Mouse (Mus musculus) midbrain, postnatal 0 days (tissue): ENCODE measurements at regions not wholly inside any gene's neighbourhood (a gene's known extent, or its start where the extent isn't known, plus 50 kb on each side); places are given as distances from the start of the nearest gene placed in this dataset.

ENCODE experiments used
- ATAC-seq: fragments of 200-750 bp; cut with Nextera tagmentation; 2 replicates; pipeline ENCODE4 v1.8.0; 2017; ENCODE audit warnings: moderate number of reproducible peaks, mild to moderate bottlenecking, moderate TSS enrichment, moderate library complexity; ENCODE audit not compliant: low FRiP score
- DNase-seq: peaks from one replicate; pipeline ENCODE4 v3.0.0-alpha.2; 2015; ENCODE audit warnings: low spot score
- H3K27ac ChIP-seq: fragments of 300-500 bp; sonication (generic); 2 replicates; pipeline ENCODE4 v1.5.1; 2014; ENCODE audit warnings: low read depth, mild to moderate bottlenecking, low read length, mixed read lengths
- H3K27me3 ChIP-seq: fragments of 300-500 bp; sonication (generic); 2 replicates; pipeline ENCODE4 v1.6.1; 2014; ENCODE audit warnings: low read length, control low read depth, mixed read lengths; ENCODE audit not compliant: insufficient read depth
- H3K36me3 ChIP-seq: fragments of 300-500 bp; sonication (generic); 2 replicates; pipeline ENCODE4 v1.6.1; 2014; ENCODE audit warnings: low read length, control low read depth, mixed read lengths; ENCODE audit not compliant: insufficient read depth
- H3K4me1 ChIP-seq: fragments of 300-500 bp; sonication (generic); 2 replicates; pipeline ENCODE4 v1.6.1; 2014; ENCODE audit warnings: mild to moderate bottlenecking, control low read depth, antibody characterized with exemption, low read length, mixed read lengths; ENCODE audit not compliant: insufficient read depth
- H3K4me2 ChIP-seq: fragments of 300-500 bp; sonication (generic); 2 replicates; pipeline ENCODE4 v1.6.1; 2014; ENCODE audit warnings: low read depth, mild to moderate bottlenecking, low read length, mixed read lengths; ENCODE audit not compliant: poor library complexity, severe bottlenecking
- H3K4me3 ChIP-seq: fragments of 300-500 bp; sonication (generic); 2 replicates; pipeline ENCODE4 v1.5.1; 2014; ENCODE audit warnings: low read depth, mild to moderate bottlenecking, low read length, moderate library complexity
- H3K9ac ChIP-seq: fragments of 300-500 bp; sonication (generic); replicated peaks from 2 replicates; pipeline ENCODE4 v1.6.1; 2014; ENCODE audit warnings: mild to moderate bottlenecking, low read length, moderate library complexity, mixed read lengths; ENCODE audit not compliant: poor library complexity, severe bottlenecking
- H3K9me3 ChIP-seq: fragments of 300-500 bp; sonication (generic); 2 replicates; pipeline ENCODE4 v1.6.1; 2016; ENCODE audit warnings: low read length, control low read depth
- CTCF ChIP-seq: IDR thresholded peaks from 2 replicates; pipeline ENCODE4 v1.5.1; 2016; ENCODE audit warnings: antibody characterized with exemption, mild to moderate bottlenecking
- WGBS: fragments of 180-500 bp; shearing (Covaris S2); extraction: QIAGEN DNeasy Blood & Tissue Kit; methylation state at CpG from one replicate; pipeline ENCODE4 v1.1.7; 2014; 5-methylcytosine and 5-hydroxymethylcytosine counted together

DNA sequence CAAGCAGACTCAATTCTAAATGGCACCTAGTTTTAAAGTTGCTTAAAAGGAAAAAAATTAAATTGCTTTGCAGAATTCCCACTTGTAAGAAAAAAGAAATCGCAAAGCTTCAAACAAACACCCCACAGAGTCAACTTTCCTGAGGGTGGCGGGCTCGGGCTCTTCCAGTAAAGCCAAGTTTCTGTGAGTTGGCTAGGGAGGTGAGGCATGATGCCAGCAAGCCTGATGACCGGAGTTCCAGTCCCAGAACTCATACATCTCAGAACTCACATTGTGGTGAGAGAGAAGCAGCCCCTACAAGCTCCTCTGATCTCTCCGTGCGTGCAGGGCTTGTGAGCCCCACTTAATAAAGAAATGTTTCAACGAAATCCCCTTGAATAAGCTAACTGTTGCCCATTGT lies 328.7 kb upstream of the Gm5148 start:
- DNase-seq = no peak
- Histone ChIP-seq H3K4me3 (no peak overlapping the region), H3K27me3 (no peaks in the 10 kb centered on the region), H3K9ac (no peak overlapping the region), H3K4me2 (no peak overlapping the region), H3K36me3 (no peaks in the 10 kb centered on the region), H3K4me1 (no peaks in the 10 kb centered on the region), H3K27ac (no peak overlapping the region), H3K9me3 (no peaks in the 10 kb centered on the region)
- no peak for TF ChIP-seq CTCF
- no peak for ATAC-seq
- 82% methylated on average over 7 of the region's 7 CpGs for WGBS

DNA sequence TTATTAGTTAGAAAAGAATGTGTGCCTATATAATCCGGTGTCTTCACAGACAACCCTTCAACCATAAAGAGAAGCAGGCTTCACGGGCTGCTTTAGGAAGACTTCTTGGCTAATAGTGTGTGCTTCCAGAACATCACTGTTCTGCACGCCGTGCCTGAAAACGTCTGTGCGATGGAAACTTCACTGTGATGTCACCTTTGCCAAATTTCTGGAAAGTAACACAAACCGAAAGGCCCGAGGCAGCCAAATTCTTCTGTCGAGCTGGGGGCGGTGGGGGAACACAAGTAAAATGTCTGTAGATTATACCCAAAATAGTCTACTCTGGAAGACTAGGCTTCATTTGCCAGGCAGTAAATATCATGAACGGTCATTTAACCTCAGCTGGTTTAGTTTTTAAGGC lies 327.5 kb upstream of the Gm5148 start:
- H3K27me3 ChIP-seq = no peaks in the 10 kb centered on the region

DNA sequence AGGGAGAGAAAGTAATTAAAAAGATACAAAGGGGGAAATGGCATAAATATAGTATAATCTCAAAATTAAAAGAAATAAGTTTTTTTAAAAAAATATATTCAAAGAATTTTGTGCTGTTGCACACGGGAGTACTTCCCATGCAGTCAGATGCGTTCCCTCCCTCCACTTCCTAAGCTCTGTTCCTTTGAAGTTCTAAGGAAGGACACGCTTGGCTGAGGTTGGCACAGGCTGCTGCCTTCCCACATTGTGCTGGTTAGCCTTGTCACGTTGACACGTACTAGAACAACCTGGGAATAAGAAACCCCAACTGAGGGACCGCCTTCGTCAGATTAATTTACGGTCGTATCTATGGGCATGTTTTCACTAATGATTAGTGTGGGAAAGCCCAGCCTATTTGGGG lies 326.6 kb upstream of the Gm5148 start:
- Histone ChIP-seq H3K4me3 (no peak overlapping the region), H3K4me2 (no peak overlapping the region), H3K27me3 (no peaks in the 10 kb centered on the region), H3K27ac (no peak overlapping the region), H3K4me1 (no peaks in the 10 kb centered on the region), H3K9me3 (no peaks in the 10 kb centered on the region), H3K36me3 (no peaks in the 10 kb centered on the region), H3K9ac (no peak overlapping the region)
- DNase-seq = no peak
- ATAC-seq = no peak
- no peak for TF ChIP-seq CTCF
- WGBS = 28% methylated on average over 9 of the region's 9 CpGs

More for the DNA sequence above, 327.5 kb upstream of the Gm5148 start:
- Histone ChIP-seq H3K9me3 (no peaks in the 10 kb centered on the region), H3K9ac (no peak overlapping the region), H3K36me3 (no peaks in the 10 kb centered on the region), H3K4me1 (no peaks in the 10 kb centered on the region), H3K4me3 (no peak overlapping the region), H3K4me2 (no peak overlapping the region), H3K27ac (no peak overlapping the region)
- TF ChIP-seq CTCF = no peak
- 94% methylated on average over 11 of the region's 11 CpGs for WGBS
- DNase-seq (no peak), ATAC-seq (no peak)

DNA sequence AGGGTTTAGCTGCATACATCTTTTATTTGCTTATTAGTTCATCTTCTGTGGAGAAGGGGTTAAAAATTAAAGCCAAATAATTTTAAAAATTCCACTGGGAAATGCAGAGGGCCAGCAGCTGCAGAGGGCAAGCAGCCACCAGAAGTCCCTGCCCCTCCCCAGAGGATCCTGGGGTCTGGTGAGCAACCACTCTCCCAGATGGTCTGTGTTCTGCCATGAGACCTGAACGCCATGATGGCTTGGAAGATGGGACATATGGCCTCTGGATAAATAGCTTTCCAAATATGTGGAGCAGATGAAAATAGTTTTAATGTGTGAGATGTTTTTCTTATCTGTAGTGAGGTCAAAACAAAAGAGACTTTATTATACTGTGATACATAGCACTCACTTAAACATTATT lies 326.1 kb upstream of the Gm5148 start:
- Histone ChIP-seq H3K4me2 (no peak overlapping the region), H3K9me3 (no peaks in the 10 kb centered on the region), H3K27me3 (no peaks in the 10 kb centered on the region), H3K4me1 (no peaks in the 10 kb centered on the region), H3K36me3 (no peaks in the 10 kb centered on the region), H3K27ac (no peak overlapping the region), H3K9ac (no peak overlapping the region), H3K4me3 (no peak overlapping the region)
- DNase-seq (peak; percentile 36), ATAC-seq (no peak)
- WGBS = 63% methylated on average over 1 of the region's 1 CpGs
- no peak for TF ChIP-seq CTCF

DNA sequence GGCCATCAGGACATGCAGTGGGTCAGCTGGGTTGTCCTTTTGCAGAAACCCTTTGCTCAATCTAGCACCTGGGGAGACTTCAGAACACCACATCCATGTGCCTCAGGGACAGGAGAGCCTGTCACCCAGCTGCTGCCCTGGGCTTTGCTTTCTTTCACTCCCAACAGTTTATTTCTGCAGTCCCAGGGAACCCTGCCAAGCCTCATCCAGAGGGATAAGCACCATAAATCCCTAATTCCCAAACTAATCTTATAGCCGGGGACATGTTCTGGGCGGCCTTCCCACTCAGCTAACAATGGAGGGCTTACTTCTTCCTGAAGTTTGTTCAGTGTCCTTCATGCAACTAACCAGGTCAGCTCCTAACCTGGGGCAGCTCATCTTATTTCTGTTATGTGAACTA lies 325.0 kb upstream of the Gm5148 start:
- no peak overlapping the region for H3K9ac ChIP-seq
- H3K36me3 ChIP-seq = no peaks in the 10 kb centered on the region
- H3K27me3 ChIP-seq = no peaks in the 10 kb centered on the region
- 33% methylated on average over 2 of the region's 2 CpGs for WGBS
- no peak overlapping the region for H3K4me2 ChIP-seq
- no peaks in the 10 kb centered on the region for H3K4me1 ChIP-seq
- H3K9me3 ChIP-seq = no peaks in the 10 kb centered on the region
- no peak for TF ChIP-seq CTCF
- no peak overlapping the region for H3K4me3 ChIP-seq
- ATAC-seq = no peak
- no peak overlapping the region for H3K27ac ChIP-seq
- peak; percentile 33 for DNase-seq

- Histone ChIP-seq H3K27me3 (no peaks in the 10 kb centered on the region), H3K4me1 (no peaks in the 10 kb centered on the region), H3K27ac (no peak overlapping the region), H3K4me3 (no peak overlapping the region), H3K9me3 (no peaks in the 10 kb centered on the region), H3K9ac (no peak overlapping the region), H3K36me3 (no peaks in the 10 kb centered on the region), H3K4me2 (no peak overlapping the region)
- no peak for TF ChIP-seq CTCF
- no peak for ATAC-seq
- 88% methylated on average over 4 of the region's 4 CpGs for WGBS
- DNase-seq = no peak
These were observed 323.2 kb upstream of the Gm5148 start for GRCm38 (mm10) chr3:38047445-38047844.

DNA sequence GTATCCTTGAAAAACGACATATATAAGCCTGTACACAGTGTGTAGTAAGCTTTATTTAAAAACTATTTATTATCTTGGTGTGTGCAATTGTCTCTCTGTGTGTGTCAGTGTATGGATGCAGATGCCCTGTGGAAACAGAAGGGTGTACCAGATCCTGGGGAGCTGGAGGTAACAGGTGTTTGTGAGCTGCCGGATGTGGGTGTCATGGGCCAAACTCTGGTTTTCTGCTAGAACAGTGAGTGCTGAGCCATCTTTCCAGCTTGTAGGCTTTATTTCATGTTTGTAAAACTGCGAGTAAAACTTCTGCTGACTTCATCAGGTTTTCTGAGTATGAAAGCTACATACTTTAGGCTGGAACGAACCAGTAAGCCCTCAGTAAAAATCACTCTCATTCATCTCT lies 322.3 kb upstream of the Gm5148 start:
- TF ChIP-seq CTCF = no peak
- Histone ChIP-seq H3K9ac (no peak overlapping the region), H3K27me3 (no peaks in the 10 kb centered on the region), H3K4me2 (no peak overlapping the region), H3K4me3 (no peak overlapping the region), H3K36me3 (no peaks in the 10 kb centered on the region), H3K4me1 (no peaks in the 10 kb centered on the region), H3K9me3 (no peaks in the 10 kb centered on the region), H3K27ac (no peak overlapping the region)
- DNase-seq (no peak), ATAC-seq (no peak)
- WGBS = 77% methylated on average over 4 of the region's 4 CpGs
